Mouse (Mus musculus) ovary, adult 18-20 months (tissue): ENCODE data around the gene Tpst1.
A peak's percentile ranks its signal among the peaks of the same experiment; 100 is the strongest.

ENCODE experiments used
- DNase-seq: peaks from one replicate; pipeline ENCODE4 v3.0.0; 2022; ENCODE audit warnings: low spot score, mixed read lengths

Tpst1 gene

DNA sequence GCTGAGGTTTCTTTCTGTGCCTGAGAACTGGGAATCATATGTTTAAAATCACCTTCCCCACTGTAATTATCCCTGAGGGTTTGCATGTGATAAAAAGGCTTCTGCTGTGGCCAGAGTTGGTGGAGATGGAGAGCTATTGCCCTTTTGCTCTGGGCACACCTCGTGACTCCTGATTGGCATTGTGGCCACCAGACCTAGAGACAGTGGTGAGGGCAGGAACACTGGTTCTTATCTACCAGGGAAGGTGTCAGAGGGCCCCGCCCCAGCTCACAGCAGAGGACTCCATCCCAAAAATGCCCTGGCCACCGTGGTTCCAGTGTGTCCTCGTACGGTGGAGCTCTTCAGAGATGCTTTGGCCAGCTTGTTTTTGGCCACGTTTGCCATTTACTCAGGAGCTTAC is 20.2 kb upstream of the Tpst1 start:
- no peak for DNase-seq

DNA sequence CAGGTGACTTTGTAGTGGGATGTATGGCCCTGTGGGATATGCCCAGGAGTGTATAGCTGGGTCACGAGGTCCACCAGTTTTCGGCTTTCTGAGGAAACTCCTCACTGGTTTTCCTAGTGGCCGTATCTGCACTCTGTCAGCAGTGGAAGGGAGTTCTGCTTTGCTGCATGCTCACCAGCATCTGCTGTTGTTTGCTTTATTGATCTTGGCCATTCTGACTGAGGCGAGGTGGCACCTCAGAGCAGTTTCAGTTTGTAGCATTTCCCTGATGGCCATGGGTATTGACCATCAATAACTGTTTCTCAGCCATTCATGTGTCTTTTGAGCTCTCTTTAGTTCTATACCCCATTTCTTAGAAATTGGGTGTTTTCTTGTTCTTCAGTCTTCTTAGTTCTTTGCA is 17.4 kb upstream of the Tpst1 start:
- DNase-seq, result no peak

DNA sequence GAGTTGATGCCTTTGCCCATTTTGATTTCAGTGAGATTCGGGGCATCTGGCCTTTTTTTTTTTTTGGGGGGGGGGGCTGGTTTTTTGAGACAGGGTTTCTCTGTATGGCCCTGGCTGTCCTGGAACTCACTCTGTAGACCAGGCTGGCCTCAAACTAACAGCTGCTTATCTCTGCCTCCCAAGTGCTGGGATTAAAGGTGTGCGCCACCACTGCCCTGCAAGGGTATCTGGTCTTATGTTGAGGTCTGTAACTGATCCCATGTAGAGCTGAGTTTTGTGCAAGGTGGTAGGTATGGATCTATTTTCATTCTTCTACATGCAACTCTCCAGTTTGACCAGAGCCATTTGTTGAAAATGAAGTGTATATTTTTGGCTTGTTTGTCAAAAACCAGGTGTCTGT is 16.8 kb upstream of the Tpst1 start:
- DNase-seq, result no peak

DNA sequence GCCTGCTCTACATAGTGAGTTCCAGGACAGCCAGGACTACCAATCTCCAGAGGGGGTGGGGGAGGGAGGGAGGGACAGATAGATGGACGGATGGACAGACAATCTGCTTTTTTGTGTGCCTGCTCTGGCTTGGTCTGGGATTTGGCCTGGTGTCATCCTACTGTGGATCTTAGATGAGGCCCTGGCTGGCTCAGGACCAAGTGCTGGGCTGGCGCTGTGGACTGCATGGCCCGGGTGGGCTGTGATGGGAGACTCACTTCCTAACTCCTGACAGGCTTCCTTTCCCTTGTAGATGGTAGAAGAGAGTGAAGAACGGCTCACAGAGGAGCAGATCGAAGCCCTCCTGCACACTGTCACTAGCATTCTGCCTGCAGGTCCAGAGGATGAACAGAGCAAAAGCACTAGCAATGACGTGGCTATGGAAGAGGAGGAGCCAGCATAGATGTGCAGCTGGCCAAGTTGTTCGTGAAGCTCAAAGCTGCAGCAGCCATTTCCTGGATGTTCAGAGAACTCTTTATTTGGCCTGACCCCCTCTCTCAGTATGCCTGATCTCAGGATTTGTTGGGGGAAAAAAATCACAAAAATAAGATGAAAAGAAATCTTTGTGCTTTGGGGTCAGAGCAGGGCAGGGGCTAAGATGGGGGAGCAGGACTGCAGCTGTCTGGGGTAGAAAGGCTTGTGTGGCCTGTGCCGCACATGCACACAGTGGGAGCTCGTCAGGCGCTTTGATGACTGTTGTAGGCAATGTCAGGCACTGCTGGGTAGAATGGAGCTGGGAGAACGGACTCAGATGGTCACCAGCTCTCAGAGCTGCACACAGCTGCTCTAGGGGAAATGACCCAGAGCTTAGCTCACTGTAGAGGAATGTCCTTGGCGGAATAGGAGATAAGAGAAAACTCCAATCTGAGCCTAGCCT is 13.5 kb upstream of the Tpst1 start:
- no peak for DNase-seq

DNA sequence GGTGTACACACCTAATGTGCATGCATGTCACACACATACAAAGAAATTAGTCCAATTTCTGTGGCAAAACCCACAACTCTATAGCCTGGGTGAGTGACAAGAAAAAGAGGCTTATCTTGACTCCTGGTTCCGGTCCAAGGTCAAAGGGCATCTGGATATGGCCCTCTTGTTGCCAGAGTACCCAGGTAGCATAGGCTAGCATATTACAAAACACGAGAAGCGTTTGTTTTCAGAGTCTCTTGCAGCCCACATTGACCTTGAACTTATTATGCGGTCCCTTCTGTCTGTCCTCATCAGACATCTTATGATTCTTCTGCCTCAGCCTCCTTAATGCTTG is 12.8 kb upstream of the Tpst1 start:
- DNase-seq, result no peak

DNA sequence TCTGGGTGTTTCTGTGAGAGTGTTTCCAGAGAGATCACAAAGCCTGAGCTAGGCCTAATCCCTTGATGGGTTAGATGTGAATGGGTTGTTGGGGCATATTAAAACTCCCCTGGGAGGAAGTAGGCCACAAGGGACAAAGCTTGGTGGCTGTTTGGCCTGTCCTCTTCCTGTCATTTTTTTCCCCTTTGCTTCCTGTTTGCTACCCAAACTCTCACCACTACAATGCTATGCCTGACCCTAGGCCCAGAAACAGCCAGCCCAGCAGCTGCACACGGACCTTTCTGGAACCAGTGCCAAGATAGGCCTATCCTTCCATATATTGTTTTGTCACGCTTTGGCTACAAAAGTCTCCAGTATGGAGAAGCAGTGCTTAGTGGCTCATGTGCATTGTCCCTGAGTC is 11.0 kb upstream of the Tpst1 start:
- no peak for DNase-seq

DNA sequence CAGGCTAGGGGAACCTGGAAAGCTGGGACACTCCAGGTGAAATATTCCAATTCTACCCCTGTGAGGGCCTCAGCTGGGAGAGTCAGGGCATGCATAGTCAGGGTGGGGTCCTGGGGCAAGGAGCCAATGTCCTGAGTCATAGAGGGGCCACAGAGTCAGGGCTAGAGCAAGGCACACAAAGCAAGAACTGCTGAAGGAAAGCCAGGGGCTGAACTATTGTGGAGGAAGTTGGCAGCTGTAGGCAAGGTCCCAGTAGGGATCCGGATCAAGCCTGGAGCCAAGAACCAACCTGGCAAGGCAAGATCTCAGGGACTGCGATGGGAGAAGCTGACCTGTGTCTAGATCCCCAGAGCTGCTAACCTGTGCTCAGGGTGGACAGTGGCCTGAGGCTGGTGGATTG is 9.4 kb upstream of the Tpst1 start:
- DNase-seq, result no peak

DNA sequence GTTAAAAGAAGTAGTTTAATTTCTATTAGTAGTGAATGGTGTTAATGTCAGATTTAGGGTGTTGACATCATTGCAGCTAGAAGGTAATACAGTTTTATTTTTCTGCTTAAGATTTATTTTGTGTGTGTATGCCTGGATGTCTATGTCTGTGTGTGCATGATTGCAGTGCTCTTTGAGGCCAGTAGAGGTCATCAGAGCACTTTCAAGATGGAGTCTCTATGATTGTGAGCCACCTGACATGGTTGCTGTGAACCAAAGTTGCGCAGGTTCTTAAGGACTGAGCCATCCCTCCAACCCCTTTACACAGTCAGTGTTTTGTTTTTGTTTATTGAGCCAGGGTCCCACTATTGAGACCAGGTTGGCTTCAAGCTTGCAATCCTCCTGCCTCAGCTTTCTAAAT is 7.5 kb upstream of the Tpst1 start:
- DNase-seq, result no peak

DNA sequence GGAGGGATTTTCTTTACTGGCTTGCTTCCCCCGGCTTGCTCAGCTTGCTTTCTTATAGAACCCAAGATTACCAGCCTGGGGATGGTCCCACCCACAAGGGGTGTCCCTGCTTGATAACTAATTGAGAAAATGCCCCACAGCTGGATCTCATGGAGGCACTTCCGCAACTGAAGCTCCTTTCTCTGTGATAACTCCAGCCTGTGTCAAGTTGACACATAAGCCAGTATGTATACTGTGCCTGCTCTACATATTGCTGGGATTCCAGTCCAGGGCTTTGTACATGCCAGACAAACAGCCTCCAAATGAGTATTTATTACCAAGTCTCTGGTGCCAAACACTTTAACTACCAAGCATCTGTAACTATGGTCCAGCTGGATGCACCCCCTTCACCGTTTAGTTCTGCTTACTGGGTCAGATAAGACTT is 5.3 kb upstream of the Tpst1 start:
- no peak for DNase-seq

DNA sequence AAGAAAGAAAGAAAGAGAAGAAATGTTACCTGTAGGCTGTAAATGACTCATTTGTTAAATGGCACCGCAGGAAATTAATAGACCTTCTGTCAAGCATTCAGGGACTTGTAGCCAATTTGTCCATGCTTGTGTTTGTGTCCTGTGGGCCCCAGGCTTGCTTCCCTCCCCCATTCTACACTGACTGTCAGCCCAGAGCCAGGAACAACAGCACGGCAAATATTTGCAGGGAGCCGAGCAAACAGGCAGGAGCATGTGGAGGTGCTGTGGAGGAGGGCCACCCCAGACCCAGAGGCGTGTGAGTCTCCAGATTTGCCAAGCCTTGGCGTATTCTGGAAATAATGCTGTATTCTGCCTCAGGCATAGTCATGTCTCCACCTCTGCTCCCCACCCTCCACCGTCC is 1.4 kb downstream of the Tpst1 start:
- no peak for DNase-seq

DNA sequence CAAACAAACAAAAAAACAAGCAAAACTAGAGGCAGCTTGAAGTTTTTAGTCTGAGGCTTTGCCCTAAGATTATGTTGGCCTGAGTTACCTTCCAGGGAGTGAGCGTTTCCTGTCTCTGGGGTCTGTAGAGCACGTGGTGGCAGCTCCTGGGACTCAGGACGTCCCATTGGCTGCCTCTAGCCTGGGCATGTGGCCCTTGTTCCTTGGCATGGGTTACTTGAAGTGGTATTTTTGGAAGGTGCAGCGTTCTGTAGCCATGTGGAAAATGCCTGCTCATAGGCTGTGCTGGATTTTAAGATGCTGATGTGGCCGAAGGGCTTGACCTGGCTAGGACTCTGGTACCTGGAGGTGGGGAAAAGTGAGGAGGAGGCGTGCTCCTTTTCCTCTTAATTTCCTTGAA is 3.3 kb downstream of the Tpst1 start:
- DNase-seq, result no peak

DNA sequence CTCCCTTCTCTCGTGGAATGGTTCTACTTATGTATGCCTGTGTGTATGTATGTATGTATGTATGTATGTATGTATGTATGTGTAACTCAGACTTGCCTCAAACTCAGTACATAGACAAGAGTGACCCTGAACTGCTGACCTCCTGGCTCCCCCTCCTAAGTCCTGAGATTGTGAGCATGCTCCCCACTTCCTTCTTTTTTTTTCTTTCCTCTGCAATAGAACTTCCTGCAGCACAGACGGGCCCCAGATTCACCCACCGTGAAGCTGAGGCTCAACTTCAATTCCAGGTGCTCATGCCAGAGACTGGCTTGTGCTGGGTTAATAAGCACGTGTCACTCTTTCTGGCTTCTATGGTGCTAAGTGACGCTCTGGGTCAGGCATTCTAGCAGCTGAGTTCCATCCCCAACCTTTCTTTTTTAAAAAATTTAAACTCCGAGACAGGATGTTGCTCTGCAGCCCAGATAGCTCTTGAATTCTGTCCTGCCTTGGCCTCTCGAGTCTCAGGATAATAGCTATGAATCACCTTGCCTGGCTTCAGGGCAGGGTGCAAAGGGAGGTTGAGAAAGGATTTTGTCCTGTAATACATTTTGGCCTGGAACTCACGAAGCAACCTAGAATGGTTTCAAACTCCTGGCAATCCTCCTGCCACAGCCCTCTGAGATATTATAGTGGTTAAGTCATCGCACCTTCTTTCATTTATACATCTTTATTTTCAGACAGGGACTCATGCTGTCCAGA is 5.1 kb downstream of the Tpst1 start:
- no peak for DNase-seq

DNA sequence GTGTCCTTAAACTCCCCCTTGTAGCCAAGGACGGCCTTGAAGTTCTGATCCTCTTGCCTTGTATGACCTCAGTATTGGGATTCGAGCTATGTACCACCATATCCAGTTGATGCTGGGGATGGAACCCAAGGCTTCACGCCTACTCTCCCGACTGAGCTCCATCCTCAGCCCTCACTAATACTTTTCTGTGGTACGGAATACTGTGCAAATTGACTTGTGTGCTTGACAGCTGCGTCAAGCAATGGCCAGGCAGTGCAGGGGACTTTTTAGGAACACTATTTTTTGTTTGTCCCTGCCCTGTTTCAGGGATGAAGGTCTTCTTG is 5.7 kb downstream of the Tpst1 start:
- DNase-seq, result no peak

DNA sequence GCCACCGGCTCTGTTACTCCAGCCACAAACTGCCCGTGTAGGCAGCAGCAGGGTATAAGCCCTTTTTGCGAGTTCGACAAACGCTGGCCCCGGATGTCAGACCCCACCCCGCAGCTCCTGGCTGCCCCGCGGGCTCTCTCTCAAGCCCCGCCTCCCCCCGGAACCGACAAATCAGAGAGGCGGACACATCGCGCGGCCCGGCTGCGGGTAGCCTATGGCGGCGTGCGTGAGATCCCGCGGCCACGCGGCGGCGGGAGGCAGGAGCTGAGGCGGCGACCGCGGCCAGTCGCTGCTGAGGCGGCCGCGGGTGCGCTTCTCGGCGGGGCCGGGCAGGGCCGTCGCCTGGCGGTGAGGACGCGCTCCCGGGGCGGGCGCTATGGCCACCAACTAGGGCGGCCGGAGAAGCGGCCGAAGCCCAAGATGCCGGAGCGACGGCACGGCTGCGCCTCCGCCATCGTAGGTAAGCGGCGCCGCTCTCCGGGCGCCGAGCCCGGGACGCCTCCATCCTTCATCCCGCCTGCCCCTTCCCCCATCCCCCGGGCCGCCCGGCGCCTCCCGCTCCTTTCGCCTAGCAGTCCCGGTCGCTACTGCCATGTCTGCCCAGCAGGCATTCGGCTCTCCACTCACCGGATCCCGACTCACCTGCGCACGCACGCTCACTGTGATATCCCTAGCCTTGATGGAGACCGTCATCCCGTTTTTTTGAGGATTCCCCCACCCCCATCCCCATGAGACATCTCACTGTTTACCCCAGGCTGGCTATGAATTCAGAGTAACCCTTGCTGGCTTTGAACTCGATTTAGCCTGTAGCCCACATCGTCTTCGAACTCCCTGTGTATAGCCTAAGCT is 6.3 kb downstream of the Tpst1 start:
- peak; percentile 89 for DNase-seq

DNA sequence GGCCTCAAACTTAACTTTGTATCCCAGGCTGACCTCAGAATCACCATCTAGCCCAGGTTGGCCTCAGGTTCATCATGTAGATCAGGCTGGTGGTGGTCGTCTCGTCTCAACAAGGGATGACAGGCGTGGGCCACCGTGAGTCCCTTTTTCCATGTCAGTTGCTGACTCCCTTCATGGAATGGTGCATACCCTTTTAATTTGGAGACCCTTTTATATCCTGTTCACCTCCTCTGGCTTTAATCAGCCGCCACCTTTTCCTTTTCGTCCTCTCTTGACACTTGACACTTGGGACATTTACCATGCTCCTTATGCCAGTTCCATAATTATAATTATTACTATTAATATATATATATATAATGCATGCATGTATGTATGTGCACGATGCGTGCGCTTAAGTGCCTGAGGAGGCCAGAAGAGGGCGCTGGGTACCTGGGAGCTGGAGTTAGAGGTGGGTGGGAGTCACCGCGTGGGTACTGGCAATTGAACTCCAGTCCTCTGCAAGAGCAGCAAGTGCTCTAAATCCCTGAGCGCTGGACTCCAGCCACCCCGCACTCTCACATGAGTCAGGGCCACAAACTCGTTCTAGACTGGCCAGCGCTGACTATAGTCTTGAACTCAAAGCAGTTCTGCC is 7.0 kb downstream of the Tpst1 start:
- DNase-seq, result no peak

DNA sequence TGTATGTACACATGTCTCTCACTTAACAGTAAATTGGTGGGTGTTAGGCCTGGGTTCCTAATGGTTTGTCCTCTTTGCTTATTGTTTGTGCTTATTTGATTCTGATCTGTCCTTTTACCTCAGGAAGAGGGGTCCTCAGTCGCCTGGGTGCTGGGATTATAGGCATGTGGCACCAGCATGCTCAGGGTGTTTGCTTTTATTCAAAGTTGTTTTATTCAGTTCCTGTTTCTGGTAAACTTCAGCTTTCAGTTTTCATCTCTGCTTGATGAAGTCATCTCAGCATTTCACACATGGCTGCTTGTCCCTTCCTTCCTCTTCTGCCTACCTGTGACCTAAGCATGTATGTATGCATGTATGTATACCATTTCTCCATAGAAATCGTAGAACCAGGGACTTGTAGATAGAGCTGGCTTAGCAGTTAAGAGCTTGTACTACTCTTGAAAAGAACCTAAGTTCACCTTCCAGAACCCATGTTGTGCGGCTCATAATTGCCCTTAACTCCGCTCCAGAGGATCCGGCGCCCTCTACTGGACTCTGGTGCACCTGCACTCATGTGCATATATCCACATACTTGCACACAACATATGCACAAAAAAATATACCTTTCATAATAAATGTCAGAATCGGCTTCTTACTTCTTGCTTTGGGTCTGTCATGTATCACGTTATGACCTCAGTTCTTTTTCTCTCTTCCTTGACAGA is 8.2 kb downstream of the Tpst1 start:
- no peak for DNase-seq

DNA sequence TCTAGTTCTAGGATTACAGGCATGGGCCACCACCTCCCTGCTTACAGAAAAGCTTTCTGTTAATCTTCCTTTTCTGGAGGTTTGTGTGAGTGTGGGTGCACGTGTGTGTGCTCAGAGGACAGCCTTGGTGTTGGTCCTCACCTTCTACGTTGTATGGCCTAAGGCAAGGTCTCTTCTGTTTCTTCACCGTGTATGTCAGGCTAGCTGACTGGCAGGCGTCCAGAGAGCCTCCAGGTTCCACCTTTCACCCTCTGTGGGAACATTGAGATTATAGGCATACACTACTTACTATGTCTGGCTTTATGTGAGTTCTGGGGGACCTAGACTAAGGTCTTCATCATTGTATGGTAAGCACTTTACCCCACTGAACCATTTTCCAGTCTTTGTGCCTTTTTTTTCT is 9.3 kb downstream of the Tpst1 start:
- DNase-seq, result no peak

DNA sequence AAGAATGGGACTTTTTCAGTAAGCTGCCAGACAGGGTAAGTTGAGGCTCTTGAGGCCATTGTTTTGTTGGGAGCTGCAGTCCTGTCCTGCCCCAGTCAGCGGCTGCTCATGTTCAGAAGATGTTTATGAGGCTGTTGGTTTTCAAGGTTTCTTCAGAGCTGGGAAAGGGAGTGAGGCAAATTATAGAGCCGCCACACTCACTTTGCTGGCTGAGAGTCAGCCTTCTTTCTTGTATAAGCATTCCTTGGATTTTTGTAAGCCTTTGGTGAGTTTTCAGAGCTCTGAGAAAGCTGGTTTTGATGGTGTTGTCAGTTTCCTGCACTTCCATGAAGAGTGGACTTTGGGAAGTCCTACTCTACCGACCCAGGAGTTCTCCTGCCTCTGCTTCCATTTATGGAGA is 11.1 kb downstream of the Tpst1 start:
- no peak for DNase-seq

DNA sequence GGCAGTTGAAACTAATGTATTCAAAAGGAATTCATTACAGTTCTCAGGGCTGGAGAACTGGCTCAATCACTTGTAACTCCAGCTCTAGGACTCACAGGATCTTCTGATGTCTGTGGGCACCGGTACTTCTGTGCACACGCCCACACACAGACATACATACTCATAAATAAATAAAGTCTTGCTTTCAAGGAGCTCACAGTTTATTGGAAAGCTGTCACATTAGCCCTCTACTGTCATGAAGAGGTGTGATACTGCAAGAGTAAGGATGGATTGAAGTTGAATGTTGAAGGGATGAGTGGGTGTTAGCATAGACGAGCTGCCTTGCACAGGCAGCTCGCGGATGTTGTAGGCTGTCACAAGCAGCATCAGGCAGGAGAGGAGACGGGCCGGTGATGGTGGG is 14.9 kb downstream of the Tpst1 start:
- no peak for DNase-seq

DNA sequence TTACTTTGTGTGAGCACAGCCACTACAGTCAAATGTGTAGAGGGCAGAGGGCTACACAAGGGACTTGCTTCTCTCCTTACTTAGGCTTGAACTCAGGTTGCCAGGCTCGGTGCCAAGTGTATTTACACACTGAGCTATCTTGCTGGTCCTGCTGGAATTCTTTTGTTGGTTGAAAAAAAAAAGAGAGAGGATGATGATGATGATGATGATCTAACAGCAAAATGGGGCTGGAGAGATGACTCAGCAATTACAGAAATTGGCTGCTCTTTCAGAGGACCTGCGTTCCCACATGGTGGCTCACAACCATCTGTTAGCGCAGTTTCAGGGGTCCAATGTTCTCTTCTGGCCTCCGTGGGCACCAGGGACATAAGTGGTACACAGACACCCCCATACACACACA is 15.5 kb downstream of the Tpst1 start:
- DNase-seq, result no peak

DNA sequence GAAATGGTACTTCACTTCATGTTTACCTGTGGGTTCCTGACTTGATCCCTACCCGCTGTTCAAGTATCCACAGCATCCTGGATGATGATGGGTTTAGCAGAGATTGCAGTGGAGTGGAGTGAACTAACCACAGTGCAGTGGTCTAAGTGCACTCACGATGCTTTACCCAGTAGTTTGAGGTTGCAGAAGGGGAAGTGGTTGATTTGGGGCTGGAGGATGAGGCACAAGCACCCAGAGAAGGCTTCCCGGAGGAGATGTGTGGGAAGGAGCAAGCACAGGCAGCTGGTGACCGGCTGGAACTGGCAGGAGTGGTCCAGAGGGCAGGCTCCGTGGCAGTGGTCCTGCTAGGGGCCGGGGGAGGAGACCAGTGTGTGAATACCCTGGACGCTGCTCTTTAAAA is 16.1 kb downstream of the Tpst1 start:
- DNase-seq, result no peak
